Mouse (Mus musculus): ENCODE data around the gene Gna14.

DNA sequence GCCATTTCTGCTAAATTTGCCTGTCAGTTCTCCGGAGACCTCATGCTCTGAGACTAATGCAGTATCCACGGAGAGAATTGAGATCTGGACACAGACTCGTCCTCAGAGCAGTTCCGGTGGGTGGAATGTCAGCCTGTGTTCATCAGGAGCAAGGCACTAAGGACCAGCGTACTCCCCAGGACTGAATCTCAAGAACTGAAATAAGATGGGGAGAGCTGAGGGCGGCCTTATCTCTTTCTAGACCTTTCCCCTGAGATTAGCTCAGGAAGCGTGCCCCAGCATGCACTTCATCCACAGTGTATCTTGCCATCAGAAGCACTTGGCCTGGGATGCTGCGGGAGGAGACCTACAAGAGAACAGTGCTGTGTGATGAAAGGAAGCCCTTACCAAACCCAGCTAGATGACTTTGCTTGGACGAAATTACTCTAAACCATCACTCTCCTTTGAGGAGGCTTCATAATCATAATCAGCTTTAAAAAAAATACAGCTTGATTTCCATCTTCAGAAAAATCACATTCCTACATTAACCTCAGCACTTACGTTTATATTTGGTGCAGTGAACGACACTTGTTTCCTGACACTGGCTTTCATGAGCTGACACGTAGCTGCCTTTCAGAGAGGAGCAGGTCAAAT is 41.9 kb downstream of the Gna14 start:
- TF ChIP-seq USF1 (IDR thresholded peaks at IDR 0.05; ENCODE audit: low read depth), result no peak
- no peak for TF ChIP-seq MYOD1 (IDR thresholded peaks at IDR 0.05; ENCODE audit: control insufficient read depth, insufficient read length, low read depth)
- no peak for TF ChIP-seq CTCF (IDR thresholded peaks at IDR 0.05; ENCODE audit: control insufficient read depth, insufficient read depth, insufficient read length)
- TF ChIP-seq MYOG (IDR thresholded peaks at IDR 0.05; ENCODE audit: control insufficient read depth, extremely low read depth, insufficient read length), result no peak
- TF ChIP-seq MAX (IDR thresholded peaks at IDR 0.05), result no peak
- TF ChIP-seq FOSL1 (IDR thresholded peaks at IDR 0.05; ENCODE audit: insufficient read depth, low read length, poor library complexity, severe bottlenecking), result no peak
- TF ChIP-seq CEBPB (IDR thresholded peaks at IDR 0.05; ENCODE audit: low read depth), result no peak

Data from C2C12 (cell line).